Mouse (Mus musculus) myocyte (in vitro differentiated cells): ENCODE data around the gene Nol4l. TPM values are rescaled to one million over a fixed set of nuclear protein-coding genes. Genes with fewer than 3 reads are reported as not detected.

Experiments
- H3K27me3 ChIP-seq: one replicate; pipeline ENCODE4 v1.6.1; 2011; ENCODE audit not compliant: control insufficient read depth, insufficient read depth, insufficient read length
- H3K36me3 ChIP-seq: one replicate; pipeline ENCODE4 v1.6.1; 2011; ENCODE audit not compliant: control insufficient read depth, insufficient read depth
- H3K4me2 ChIP-seq: one replicate; pipeline ENCODE4 v1.6.1; 2011; ENCODE audit warnings: low read depth, control low read depth
- H3K4me3 ChIP-seq: one replicate; pipeline ENCODE4 v1.5.1; 2011; ENCODE audit warnings: mild to moderate bottlenecking, control low read depth, moderate library complexity
- H3K79me2 ChIP-seq: one replicate; pipeline ENCODE4 v1.6.1; 2011; ENCODE audit not compliant: control insufficient read depth, insufficient read depth
- H3ac ChIP-seq: one replicate; pipeline ENCODE4 v1.6.1; 2011; ENCODE audit not compliant: control insufficient read depth, insufficient read length
- CEBPB ChIP-seq: IDR thresholded peaks from 2 replicates; pipeline ENCODE4 v1.6.1; 2011; ENCODE audit warnings: mild to moderate bottlenecking, moderate library complexity; ENCODE audit not compliant: poor library complexity, insufficient read depth, severe bottlenecking
- E2F4 ChIP-seq: IDR thresholded peaks from one replicate; pipeline ENCODE4 v1.6.1; 2011; ENCODE audit warnings: mild to moderate bottlenecking, control low read depth, moderate library complexity; ENCODE audit not compliant: insufficient read depth
- MAX ChIP-seq: IDR thresholded peaks from one replicate; pipeline ENCODE4 v1.6.1; 2011; ENCODE audit warnings: low read depth, mild to moderate bottlenecking, control low read depth
- MYOD1 ChIP-seq, 3 experiments: IDR thresholded peaks; one replicate each; pipeline ENCODE4 v1.6.1; 2011; ENCODE audit warnings: control low read depth in 2 of 3, low read depth in 2 of 3, mild to moderate bottlenecking in 2 of 3, moderate library complexity in 1 of 3; ENCODE audit not compliant: insufficient read length in 2 of 3, control insufficient read depth in 1 of 3
- MYOG ChIP-seq, 3 experiments: IDR thresholded peaks; one replicate each; pipeline ENCODE4 v1.6.1; 2011; ENCODE audit warnings: control low read depth in 2 of 3, low read depth in 2 of 3, mild to moderate bottlenecking in 2 of 3; ENCODE audit not compliant: insufficient read length in 2 of 3, control insufficient read depth in 1 of 3, insufficient read depth in 1 of 3
- POLR2A ChIP-seq: IDR thresholded peaks from one replicate; pipeline ENCODE4 v1.6.1; 2011; ENCODE audit warnings: low read depth, mild to moderate bottlenecking, control low read depth, moderate library complexity; ENCODE audit not compliant: insufficient read length
- POLR2AphosphoS2 ChIP-seq: IDR thresholded peaks from one replicate; pipeline ENCODE4 v1.6.1; 2011; ENCODE audit warnings: low read depth, control low read depth; ENCODE audit not compliant: insufficient read length
- REST ChIP-seq: IDR thresholded peaks from one replicate; pipeline ENCODE4 v1.6.1; 2011; ENCODE audit warnings: mild to moderate bottlenecking, control low read depth, moderate library complexity; ENCODE audit not compliant: insufficient read depth, insufficient read length
- SRF ChIP-seq: IDR thresholded peaks from one replicate; pipeline ENCODE4 v1.6.1; 2011; ENCODE audit warnings: low read depth; ENCODE audit not compliant: control insufficient read depth, insufficient read length
- TCF12 ChIP-seq: IDR thresholded peaks from one replicate; pipeline ENCODE4 v1.6.1; 2011; ENCODE audit warnings: mild to moderate bottlenecking, control low read depth; ENCODE audit not compliant: poor library complexity, insufficient read depth, severe bottlenecking
- TCF3 ChIP-seq: IDR thresholded peaks from one replicate; pipeline ENCODE4 v1.6.1; 2011; ENCODE audit warnings: low read depth, control low read depth; ENCODE audit not compliant: insufficient read length
- USF1 ChIP-seq: IDR thresholded peaks from one replicate; pipeline ENCODE4 v1.6.1; 2011; ENCODE audit warnings: low read depth, mild to moderate bottlenecking, control low read depth, moderate library complexity
- polyA plus RNA-seq: library from polyadenylated mRNA; unstranded; fragments of >200 nt; fragmentation: generic; extraction: Trizol; gene quantifications from one replicate; pipeline ENCODE4 v1.2.1, GENCODE M21; 2012; ENCODE audit warnings: missing spikeins

The Nol4l gene
- polyA plus RNA-seq, 1 experiment, result 0.44 TPM

- H3K4me2 ChIP-seq, result no peak overlapping the region
Observed at GRCm38 (mm10) chr2:153509211-153510029, 20.4 kb downstream of the Nol4l start.

GRCm38 (mm10) chr2:153508405-153508804, 21.4 kb downstream of the Nol4l start:
- H3ac ChIP-seq, result no peak overlapping the region
- H3K4me2 ChIP-seq, result no peak overlapping the region
- no peaks in the 10 kb centered on the region for H3K36me3 ChIP-seq
- peaks cover 28% of the 10 kb centered on the region for H3K27me3 ChIP-seq
- H3K4me3 ChIP-seq, result no peak overlapping the region
- H3K79me2 ChIP-seq, result no peaks in the 10 kb centered on the region
- no peak for TF ChIP-seq REST
- TF ChIP-seq CEBPB, result no peak
- no peak for TF ChIP-seq MYOG (IDR thresholded peaks at IDR 0.05; ENCODE audit: control insufficient read depth in 1 of 3, insufficient read depth in 1 of 3, insufficient read length in 2 of 3, low read depth in 2 of 3)
- no peak for TF ChIP-seq E2F4
- TF ChIP-seq MYOD1 (IDR thresholded peaks at IDR 0.05; ENCODE audit: control insufficient read depth in 1 of 3, insufficient read length in 2 of 3, low read depth in 2 of 3), result no peak

More at GRCm38 (mm10) chr2:153509211-153510029, 20.4 kb downstream of the Nol4l start:
- no peaks in the 10 kb centered on the region for H3K79me2 ChIP-seq
- H3K27me3 ChIP-seq, result peaks cover 28% of the 10 kb centered on the region
- no peak overlapping the region for H3ac ChIP-seq
- TF ChIP-seq SRF (no peak), POLR2A (no peak), E2F4 (no peak), MYOG (IDR thresholded peaks at IDR 0.05; ENCODE audit: control insufficient read depth in 1 of 3, insufficient read depth in 1 of 3, insufficient read length in 2 of 3, low read depth in 2 of 3) (no peak), MAX (no peak), REST (no peak), TCF3 (no peak)
- H3K36me3 ChIP-seq, result no peaks in the 10 kb centered on the region
- H3K4me3 ChIP-seq, result no peak overlapping the region

- Histone ChIP-seq H3ac (no peak overlapping the region), H3K36me3 (no peaks in the 10 kb centered on the region), H3K4me3 (no peak overlapping the region), H3K4me2 (no peak overlapping the region), H3K27me3 (peaks cover 28% of the 10 kb centered on the region), H3K79me2 (no peaks in the 10 kb centered on the region)
- no peak for TF ChIP-seq USF1
- TF ChIP-seq MYOD1 (IDR thresholded peaks at IDR 0.05; ENCODE audit: control insufficient read depth in 1 of 3, insufficient read length in 2 of 3, low read depth in 2 of 3), result no peak
- no peak for TF ChIP-seq POLR2AphosphoS2
- no peak for TF ChIP-seq TCF12
Observed at GRCm38 (mm10) chr2:153507969-153508368, 21.8 kb downstream of the Nol4l start.

- H3K79me2 ChIP-seq, result no peaks in the 10 kb centered on the region
- H3ac ChIP-seq, result no peak overlapping the region
- no peak overlapping the region for H3K4me2 ChIP-seq
- no peak overlapping the region for H3K4me3 ChIP-seq
- TF ChIP-seq MYOG (IDR thresholded peaks at IDR 0.05; ENCODE audit: control insufficient read depth in 1 of 3, insufficient read depth in 1 of 3, insufficient read length in 2 of 3, low read depth in 2 of 3) (no peak), POLR2A (no peak), TCF12 (no peak), MAX (no peak), REST (no peak), USF1 (no peak), CEBPB (no peak), E2F4 (no peak), POLR2AphosphoS2 (no peak), SRF (no peak)
- H3K36me3 ChIP-seq, result no peaks in the 10 kb centered on the region
- peaks cover 22% of the 10 kb centered on the region for H3K27me3 ChIP-seq
Observed at GRCm38 (mm10) chr2:153506385-153506784, 23.4 kb downstream of the Nol4l start.

- Histone ChIP-seq H3ac (no peak overlapping the region), H3K4me3 (no peak overlapping the region), H3K79me2 (no peaks in the 10 kb centered on the region), H3K27me3 (peaks cover 6% of the 10 kb centered on the region), H3K4me2 (no peak overlapping the region), H3K36me3 (no peaks in the 10 kb centered on the region)
- TF ChIP-seq CEBPB (no peak), TCF12 (no peak), TCF3 (no peak), MAX (no peak), E2F4 (no peak), SRF (no peak)
Observed at GRCm38 (mm10) chr2:153499154-153499553, 30.6 kb downstream of the Nol4l start.
